Mouse (Mus musculus) lung, postnatal 25 days (tissue): ENCODE measurements at regions not wholly inside any gene's neighbourhood (a gene's known extent, or its start where the extent isn't known, plus 50 kb on each side); places are given as distances from the start of the nearest gene placed in this dataset.

Experiments
- DNase-seq: peaks from one replicate; pipeline ENCODE4 v3.0.0; 2022; ENCODE audit warnings: low spot score

DNA sequence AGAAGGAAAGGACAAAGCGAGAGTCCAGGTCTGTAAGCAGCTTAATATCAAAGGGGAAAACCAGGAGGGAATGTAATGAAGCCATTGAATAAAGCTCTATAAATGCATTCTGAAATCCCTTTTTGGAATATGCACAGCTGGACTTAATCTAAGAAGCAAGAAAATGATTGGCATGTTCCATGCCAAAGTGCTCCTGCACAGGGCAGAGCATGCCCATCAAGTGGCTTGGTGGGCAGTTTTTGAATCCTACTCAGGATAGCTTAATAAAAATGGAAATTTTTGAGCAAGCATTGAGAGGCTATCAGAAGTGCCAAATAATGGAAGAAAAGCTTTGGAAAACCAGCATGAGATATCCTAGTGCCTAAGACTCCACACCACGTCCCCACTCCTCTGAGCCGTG lies 466.1 kb downstream of the Epm2a start:
- DNase-seq = no peak

DNA sequence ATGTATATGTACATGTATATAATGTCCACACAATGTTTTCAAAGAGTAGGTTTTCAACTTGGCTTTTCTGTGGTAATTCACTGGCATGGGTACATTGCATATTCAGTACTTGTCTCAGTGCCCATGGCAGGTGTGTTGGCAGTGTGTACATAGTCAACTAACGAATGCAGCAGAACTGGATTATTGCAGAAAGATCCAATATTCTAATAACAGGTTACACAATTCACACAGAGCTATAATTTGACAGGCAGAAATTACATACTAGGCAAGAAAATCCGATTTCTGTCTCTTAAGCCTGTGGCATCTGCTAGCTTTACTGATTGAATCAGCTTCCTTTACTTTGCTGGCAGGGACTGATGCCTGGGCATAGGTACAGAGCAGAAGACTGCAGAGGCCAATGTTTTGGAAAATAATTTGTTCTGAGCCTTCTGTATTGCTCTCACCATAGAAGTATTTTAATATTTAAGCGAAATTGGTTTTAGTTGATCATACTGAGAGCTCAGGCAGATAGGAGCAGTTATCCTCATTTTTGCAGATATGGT lies 479.3 kb downstream of the Epm2a start:
- DNase-seq = no peak

DNA sequence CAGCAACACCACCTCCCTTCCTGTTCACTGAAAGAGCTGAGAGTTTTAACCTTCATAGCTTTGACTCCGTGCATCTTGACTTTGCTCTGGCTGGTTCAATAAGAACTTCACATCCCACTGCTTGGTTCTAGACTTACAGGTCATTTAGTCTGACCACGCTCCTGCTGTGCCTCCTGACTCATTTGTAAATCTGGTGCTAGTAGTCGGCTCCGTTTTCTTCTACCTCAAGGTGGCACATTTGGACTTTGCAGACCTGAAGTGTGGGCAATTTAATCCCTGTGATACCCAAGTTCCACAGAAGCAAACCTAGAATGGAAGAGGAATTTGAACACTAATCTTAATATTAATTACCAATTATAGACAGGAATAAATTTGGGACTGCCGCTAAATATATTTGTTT lies 497.9 kb downstream of the Epm2a start:
- DNase-seq = no peak

DNA sequence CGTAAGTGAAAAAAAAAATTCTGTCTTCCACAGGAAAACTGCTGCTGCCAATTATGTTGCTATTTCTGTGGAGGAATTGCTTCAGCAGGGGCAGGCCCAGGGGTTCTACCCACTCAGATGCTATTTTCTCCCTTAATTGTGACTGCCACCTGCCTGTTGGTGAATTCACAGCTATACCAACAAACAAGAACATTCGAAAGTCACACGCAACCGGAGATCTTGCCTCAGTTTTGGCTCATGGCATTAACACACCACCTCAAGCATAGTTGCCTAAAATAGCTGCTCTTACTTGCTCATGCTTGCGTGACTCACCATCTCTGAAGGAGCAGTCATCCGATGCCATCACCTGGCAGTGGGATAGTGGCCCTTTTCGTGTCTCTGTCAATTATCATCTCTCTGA lies 498.3 kb downstream of the Epm2a start:
- DNase-seq = no peak

DNA sequence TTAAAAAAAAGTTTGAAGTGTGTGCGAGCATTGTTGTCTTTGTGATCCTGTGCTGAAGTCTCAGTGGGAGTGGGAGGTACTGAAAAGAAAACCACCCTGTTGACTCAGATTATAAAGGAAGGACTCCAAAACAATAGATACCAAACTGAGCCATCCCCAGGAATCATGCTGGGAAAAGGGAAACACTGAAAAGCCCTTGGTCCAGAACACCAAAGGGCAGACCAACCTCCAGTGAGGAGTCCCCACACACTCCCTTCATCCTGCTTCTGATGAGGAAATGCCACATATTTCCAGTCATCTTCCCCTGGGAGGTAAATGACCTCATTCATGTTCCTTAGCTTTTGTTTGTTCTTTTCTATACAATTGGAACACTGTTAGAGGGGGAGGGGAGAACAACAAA lies 502.9 kb downstream of the Epm2a start:
- DNase-seq = no peak

DNA sequence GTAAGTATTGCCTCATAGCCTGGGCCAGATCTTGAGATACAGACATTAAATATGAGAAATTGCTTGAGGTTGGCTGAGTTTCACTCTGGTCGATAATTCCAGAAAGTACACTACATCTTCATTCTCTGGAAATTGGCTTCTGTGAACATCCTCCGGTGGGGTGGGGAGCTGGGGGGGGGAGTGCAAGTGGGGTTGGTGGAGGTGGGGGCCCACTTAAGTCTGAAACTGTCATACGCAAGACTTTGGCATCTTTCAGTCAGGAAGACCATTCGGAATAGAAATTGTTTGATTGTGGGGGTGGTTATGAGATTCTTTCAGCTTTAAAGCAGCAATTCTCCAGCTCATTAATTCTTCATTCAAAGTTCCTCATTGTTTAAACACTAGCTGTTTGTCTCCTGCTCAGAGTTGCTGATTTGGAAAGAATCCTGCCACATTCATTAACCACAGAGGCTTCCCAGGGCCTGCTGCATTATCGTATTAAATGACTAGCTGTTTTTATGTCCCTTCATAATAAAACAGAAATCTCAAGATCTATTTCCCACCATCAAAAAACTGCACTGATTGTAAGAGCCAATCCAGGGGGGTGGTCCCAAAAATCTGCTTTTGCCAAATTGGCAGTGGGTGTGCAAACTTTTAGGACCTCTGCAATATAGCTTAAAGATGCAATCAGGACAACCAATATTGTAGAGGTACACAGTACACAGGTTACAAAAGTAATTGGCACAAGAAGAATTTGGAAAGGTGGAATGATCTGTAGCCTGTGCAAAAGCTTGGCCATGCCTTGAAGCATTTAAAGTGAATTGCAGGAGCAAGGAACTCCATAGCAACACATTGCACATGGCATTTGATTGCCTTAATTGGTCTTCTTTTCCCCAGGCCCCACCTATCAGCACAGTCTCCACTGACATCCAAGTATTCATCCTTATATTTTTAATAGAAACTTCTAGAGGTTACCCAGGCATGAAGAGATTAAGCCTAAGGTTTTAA lies 532.2 kb downstream of the Epm2a start:
- DNase-seq = no peak

DNA sequence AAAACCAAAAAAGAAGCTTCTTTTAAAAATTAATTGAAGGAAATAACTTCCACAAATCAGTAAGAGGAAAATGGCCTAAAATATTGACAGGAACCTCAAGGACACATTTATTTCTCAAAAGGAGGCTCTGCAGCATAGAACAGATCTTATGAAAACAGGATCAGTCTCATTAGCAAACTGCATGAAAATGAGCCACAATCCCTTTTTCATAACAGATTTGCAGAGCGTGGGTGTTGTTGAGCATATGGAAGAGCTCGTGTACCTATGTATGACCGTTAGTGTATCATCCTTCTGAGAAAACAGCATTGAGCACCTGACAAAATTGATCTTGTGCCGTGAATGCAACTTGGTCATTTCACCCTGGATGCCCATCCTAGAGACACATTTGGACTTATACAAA lies 543.0 kb downstream of the Epm2a start:
- no peak for DNase-seq

DNA sequence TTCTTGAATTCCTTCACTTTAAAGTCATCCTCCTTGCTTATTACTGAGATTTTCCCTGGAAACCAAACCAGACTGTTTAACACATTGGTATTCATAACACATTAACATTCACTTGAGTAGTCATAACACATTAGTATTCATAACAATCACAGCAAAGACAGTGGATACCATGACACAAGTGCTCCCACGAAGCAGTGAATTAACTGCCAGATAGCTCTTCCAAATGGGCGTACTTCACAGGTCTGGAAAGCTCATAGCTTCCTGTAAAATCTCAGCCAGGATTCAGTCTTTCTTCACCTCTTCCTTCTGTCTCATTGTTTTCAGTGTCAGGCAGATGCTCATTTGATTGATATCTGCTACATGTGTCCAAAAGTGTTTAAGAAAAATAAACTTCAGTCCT lies 545.7 kb downstream of the Epm2a start:
- DNase-seq = no peak

DNA sequence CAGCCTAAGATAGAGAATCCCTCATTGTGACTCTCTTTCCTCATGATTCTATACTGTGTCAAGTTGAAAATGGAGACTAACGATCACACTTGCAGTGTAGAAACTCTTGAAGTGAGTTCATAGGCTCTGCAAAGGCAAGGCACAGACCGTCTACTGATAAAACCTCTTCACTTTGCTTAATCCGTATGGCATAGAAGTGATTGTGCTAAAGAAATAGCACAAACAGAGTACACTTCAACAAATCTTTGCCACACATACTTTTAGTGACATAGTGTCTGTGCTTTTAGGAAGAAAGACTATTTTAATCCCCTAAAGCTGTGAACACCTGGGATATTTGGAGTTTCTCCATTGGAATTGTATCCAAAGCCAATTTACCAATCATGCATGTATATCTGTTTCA lies 578.9 kb downstream of the Epm2a start:
- no peak for DNase-seq

DNA sequence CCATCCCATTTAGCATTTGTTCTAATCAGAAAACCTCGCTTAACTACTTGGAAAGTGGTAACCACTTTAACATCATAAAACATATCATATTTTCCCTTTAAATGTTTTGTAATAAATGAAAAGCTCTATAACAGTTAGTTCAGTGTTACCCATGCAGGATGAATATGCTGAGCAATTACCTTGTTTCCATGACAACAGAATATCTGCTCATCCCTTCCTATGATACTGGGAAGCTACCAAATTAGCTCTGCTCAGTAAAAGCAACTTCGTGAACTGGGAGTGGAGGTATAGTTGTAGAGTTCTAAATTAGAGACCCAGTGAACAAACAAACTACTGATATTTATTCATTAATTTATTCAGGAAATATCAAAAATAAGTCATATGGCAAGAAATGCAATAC lies 595.0 kb downstream of the Epm2a start:
- no peak for DNase-seq

DNA sequence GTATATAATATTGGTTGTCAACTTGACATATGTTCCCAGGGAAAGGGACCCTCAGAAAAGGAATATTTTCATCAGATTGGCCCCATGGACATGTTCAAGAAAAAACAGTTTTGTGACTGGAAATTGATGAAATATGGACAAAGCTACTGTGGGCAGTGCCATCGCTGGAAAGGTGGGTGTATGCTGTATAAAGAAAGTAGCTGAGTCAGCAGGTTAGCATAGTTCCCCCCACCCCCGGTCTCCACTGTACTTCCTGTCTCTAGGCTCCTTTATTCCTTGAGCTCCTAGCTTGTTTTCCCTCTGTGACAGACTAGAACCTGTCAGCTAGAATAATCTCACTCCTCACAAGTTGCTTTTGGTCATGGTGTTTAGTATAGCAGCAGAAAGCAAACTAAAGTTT lies 599.6 kb downstream of the Epm2a start:
- DNase-seq = no peak

DNA sequence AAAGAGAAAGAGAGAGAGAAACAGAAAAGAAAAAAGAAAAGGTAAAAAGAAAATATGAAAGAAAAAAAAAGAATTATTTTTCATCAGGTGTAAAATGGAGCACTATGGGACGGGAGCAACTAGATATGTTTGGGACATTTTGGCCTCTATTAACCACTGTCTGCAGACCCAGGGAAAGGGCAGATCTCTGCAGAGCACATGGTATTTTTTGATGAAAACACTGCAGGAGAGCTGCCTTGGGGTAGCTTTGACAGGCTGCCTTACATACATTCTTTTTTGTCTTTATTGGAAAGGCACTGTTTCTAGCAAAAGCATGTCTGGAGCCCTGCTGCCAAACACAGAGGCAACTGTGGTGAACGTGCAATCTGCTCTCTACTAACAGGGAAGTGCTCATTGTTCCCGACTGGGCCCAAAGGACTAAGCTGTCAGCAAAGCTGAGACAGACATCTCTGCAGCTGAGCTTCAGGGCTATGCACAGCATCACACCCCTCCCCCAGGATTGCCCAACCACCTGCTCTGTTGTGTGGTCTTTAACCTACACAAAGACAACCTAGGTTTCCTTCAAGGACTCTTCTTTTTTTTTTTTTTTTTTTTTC lies 617.2 kb downstream of the Epm2a start:
- DNase-seq = no peak

DNA sequence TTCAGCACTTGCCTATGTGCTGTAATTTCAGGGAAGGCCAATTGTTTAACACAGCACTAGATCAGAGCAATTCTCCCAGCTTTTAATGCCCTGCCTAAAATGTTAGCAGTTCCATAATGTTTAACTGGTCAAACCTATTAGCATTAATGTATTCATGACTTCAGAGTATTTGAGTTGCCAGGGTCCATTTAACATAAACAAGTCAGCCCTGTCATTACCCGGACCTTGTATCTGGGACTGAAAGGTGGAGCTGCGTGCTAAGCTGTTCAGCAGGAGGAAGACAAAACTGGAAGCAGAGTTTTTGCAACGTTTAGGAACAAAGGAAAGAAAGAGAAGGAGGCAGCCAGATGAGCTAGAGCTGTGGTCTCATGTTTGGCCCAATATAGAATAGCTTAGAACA lies 661.8 kb downstream of the Epm2a start:
- DNase-seq = no peak

DNA sequence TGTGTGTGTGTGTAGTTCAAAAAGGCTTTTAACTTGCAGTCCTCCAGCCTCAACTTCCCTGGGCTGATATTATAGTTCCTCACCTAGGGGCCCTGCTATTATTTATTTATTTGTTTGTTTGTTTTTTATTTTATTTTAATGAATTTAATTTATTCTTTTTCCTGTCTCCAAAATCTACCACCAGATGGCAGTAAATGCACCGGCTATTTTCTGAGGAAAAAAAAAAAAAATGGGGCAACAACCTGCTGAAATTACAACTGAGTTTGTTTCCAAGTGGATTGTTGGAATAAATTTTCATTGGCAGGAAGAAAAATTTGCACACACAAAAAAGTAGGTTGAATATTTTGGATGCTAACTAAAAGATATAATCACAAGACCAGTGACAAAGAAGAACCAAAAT lies 662.7 kb downstream of the Epm2a start:
- no peak for DNase-seq

DNA sequence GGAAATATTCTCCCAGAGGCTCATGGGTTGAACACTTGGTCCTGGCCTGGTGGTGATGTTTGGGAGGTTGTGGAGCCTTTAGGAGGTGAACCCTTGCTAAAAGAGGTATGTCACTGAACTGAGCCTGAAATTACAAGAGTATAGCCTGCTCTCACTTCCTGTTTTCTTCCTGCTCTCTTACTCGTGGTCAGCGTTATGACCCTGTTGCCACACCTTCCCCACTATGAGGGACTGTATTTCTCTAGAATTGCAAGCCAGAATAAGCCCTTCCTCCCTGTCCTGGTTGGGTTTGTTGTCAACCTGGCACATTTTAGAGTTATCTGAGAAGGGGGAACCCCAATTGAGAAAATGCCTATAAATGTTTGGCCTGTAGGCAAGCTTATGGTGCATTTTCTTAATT lies 674.1 kb downstream of the Epm2a start:
- no peak for DNase-seq

DNA sequence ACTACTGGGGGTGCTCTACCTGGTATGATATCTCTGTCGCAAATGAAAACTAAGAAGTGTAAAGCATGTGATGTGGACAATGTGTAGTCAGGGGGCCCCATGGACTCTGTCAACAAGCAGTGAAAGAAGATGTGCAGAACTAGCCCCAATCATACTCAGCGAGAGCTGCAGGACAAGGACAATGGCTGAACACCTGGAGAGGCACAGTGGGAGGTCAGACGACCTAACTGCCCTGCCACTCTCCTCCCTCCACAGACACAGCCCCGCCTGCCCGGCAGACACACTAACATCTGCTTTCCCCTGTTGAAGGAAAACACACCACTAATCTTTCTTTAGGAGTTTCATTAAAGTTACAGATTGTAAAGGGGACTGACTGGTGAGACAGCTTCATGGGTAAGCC lies 675.1 kb downstream of the Epm2a start:
- no peak for DNase-seq

DNA sequence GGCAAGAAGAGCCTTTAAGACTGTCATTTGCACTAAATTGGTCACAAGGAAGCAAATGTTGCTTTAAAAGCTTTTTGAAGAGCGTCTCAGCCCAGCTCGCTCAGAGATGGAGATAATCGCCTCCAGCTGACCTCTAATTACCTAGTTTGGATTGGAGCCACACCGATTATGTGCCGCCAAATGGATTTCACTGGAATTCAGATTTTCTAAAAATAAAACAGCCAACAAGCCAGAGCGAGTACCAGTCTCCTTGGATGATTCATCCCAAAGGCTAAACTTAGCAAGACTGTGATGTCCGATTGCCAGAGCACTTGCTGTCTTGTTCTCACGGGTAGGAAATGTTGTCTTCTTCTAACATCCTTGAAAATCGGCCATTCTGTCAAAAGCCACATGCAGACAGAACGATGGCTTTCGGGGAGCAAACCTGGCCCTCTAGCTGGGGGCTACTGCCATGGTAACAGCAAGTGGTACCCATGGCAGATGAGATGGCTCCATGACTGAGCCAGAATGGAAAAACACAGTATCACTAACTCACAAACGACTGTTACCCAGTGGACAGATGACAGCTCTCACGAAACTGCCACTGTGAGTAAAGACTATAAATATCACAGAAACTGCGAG lies 676.1 kb downstream of the Epm2a start:
- DNase-seq = no peak

DNA sequence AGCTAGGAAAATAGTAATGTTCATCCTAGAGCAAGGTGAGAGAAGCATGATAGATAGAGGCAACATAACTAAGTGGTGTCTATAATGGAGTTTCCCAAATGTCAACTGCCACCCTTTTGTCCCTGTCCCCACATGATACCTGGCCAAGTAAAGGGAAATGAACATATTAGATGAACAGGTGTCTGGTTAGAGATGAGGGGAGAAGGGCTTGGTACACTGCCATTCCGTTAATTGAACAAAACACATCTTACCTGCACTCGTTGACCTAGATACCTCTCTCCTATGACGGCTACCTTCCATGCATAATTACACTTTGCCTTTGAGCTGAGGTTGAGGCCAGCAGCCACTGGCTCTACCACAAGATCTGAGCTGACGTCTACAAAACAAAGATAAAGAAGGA lies 677.4 kb downstream of the Epm2a start:
- DNase-seq = no peak

DNA sequence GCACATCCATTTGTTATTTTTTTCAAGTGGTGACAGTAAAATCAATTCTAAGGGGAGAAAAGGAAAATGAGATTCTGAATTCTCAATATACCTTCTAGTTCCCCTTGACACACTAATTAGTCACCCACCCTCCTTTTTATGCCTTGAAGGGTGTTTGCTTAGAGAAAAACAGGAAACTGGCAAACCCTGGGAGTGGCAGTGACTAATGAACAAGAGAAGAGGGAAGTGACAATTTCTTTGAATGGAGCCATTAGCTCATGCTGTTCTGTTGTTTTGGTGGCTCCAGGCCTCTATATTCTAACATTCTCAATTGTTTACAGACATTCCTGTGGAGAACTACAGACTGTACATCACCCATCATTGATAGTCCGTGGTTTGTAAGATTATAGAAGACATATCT lies 692.0 kb downstream of the Epm2a start:
- DNase-seq = no peak

DNA sequence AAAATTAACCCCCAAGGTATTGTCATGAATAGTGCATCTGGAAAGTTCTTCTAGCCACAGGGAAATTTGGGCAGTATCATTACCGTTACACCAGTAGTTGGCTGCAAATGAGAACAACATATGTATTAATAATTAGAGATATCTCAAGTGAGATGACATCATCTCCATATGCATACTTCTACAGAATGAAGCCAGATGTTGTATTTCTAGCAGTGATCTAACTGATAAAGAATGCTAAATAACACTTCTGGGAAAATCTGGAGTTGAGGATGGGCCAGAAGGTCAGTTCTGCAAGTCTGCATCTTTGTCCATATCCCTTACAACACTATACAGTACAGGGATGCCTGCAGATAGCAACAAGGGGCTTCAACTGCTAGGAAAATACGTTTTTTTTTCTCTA lies 702.7 kb downstream of the Epm2a start:
- no peak for DNase-seq

DNA sequence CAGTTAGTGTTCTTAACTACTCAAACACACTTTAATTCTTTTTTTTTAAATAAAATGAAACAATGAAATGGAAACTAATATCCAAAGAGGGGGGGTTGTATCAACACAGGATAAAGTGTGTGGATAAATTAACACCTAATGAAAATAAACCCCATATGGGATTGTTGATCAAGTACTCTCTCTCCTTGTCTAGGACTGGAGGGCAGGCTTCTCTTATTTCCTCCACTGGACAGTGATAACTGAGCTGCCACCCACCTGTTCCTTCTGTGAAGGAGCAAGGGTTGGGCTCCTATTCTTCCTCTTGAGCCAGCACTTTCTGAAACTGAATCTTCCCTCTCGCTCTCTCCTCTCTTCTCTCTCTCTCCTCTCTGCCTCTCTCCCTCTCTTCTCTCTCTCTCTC lies 716.5 kb downstream of the Epm2a start:
- DNase-seq = no peak

DNA sequence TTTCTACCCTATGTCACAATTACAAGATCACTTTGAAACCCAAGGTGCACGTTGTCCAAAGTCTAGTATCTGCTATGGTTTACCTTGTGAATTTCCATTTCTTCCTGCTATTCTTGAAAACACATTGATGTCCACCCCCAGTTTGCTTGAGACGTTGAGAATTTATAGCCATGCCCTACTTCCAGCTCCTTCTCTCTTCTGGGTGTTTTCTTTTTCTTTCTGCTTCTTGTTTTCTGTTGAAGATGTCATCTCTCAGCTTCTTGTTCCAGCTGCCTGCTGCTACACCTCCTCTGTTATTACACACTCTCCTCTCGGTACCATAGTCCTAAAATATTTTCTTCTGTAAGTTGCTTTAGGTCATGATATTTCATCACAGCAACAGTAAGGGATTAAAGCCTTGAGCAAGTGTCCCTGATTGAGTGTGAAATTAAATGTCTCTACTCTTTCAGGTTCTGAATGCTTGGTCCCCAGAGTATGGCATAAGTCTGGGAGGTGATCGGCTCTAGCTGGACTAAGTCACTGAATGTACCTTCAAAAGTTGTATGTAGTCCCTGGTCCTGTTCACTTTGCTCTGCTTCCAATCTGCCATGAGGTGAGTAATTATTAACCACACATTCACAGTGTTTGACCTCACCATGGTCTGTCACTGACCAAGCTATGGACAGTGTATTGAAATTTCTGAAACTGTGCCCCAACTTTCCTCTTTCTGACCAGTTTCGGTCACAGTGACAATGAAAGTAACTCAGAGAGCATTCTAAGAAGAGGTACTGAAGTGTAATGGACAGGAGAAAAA lies 718.1 kb downstream of the Epm2a start:
- no peak for DNase-seq
